Mouse (Mus musculus): ENCODE measurements around the gene Il17rc.

DNA sequence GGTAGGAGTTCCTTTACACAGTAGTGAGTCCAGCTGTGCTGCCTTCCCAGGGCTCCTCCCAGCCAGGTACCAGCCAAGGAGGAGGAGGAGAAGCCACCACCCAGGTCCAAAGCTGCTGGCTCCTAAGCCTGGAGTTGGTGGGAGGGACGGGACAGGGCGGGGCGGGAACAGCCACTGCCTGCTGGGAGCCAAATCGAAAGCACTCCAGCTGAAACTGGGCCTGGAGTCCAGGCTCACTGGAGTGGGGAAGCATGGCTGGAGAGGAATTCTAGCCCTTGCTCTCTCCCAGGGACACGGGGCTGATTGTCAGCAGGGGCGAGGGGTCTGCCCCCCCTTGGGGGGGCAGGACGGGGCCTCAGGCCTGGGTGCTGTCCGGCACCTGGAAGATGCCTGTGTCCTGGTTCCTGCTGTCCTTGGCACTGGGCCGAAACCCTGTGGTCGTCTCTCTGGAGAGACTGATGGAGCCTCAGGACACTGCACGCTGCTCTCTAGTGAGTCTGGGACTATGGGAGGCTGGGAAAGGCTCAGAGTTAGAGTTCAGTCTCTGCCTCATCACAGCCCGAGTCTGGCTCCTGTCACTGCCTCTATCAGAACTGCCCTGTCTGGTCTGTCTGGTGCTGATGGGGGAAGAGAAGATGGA lies at the start of gene Il17rc:
- TF ChIP-seq CTCF (IDR thresholded peaks at IDR 0.05; ENCODE audit: low read depth), result no peak
- TF ChIP-seq EP300 (optimal IDR thresholded peaks at IDR 0.05), result no peak
